Mouse (Mus musculus) testis, adult 10 weeks (tissue): Measurements from ENCODE around the gene 9530068E07Rik. TPM values are rescaled to one million over a fixed set of nuclear protein-coding genes. Genes with fewer than 3 reads are reported as not detected.

ENCODE experiments used
- polyA plus RNA-seq: library from polyadenylated mRNA; stranded (reverse); fragments of 350-450 nt; fragmentation: Illumina TruSeq; extraction: RNeasy Lipid Tissue Mini Kit (QIAGEN cat#74804); gene quantifications from one replicate; pipeline ENCODE4 v1.2.3, GENCODE M21; 2014; ENCODE audit warnings: low read depth, low replicate concordance

9530068E07Rik gene
- polyA plus RNA-seq: 74.0 TPM

GRCm38 (mm10) chr11:52395940-52396596 is at the start of gene 9530068E07Rik:
Gene 9530068E07Rik, plus strand, starts transcription at chr11:52396428.

GRCm38 (mm10) chr11:52360471-52361277 is 35.6 kb upstream of the 9530068E07Rik start, which contains the start of gene Vdac1:
Gene Vdac1, plus strand, starts transcription at chr11:52360860.

Other genes starting within 250 kb of the 9530068E07Rik start
- gene Olfr1371, start 182.4 kb upstream of the 9530068E07Rik start, polyA plus RNA-seq: not detected
- 609 TPM for gene Skp1a, start 164.4 kb upstream of the 9530068E07Rik start, polyA plus RNA-seq
- 5.1 TPM for gene Tcf7, start 113.4 kb upstream of the 9530068E07Rik start, polyA plus RNA-seq
- gene Vdac1, start 35.6 kb upstream of the 9530068E07Rik start, polyA plus RNA-seq: 28.5 TPM